Mouse (Mus musculus): ENCODE measurements at regions not wholly inside any gene's neighbourhood (a gene's known extent, or its start where the extent isn't known, plus 50 kb on each side); places are given as distances from the start of the nearest gene placed in this dataset.

DNA sequence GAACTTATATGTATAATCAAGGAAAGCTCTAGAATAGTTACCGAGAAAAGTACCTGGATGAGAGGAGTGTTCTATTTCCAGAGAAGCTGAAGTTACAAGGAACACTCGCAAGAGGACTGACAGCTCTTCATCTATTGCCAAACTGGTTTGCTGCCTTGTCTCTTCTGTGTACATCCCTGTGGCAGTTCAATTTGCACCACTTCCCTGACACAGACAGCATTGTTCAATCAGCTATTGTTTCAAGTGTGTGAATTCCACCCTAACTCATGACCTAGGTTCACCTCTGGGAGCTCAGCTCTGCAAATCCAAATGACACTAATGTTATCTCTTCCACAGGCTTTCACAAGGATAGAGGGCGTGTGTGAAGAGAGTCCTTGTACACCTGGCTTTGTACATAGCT is 112.2 kb upstream of the Arntl start:
- POLR2A ChIA-PET: interaction anchor here in 3 of 4 experiments (0.5 to 2.0 kb wide), 10 partner anchors 10 to 660 kb away, joined by 3 to 6 read pairs (median 3); partner anchors contain the start of gene Btbd10 (in 1 of the 3)

DNA sequence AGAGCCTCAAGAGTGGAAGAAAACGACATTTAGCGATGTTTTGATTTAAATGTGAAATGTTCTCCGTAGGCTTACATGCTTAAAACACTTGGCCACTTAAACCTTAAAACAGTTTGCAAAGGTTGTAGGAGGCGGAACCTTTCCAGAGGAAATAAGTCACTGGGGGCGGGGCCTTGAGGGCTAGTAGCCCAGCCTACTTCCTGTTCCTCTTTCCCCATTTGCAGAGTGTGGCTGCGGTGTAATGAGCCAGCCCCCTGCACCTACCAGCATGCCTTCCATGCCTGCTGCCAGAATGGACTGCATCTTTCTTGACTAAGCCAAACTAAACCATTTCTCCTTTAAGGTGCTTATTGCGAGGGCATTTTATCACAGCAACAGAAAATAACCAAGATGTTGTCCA is 103.0 kb upstream of the Arntl start:
- ChIA-PET CTCF (no interaction called here), POLR2A (no interaction called here)

More for the DNA sequence above, 112.2 kb upstream of the Arntl start:
- CTCF ChIA-PET: interaction anchor here in 2 of 4 experiments (0.5 to 1.0 kb wide), 2 partner anchors 184 to 726 kb away, joined by 3 read pairs; no protein-coding TSS in a partner anchor

DNA sequence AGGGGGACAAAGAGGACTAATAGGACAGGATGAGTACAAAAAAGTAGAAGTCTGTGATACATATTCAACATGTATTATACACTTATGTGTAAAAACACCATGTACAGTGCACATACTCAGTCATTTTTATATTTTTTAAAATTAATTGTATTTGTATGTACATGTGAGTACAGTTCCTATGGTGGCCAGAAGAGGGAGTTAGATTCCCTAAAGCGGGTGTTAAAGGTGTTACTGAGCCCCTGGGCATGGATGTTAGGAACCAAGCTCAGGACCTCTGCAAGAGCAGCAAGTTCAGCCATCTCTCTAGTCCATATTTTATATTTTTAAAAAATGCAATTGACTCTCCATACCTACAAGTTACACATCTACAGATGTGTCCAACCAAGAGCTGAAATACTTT is 101.9 kb upstream of the Arntl start:
- CTCF ChIA-PET: interaction anchor here (0.6 to 1.4 kb wide), 20 partner anchors 11 to 1635 kb away, joined by 3 to 11 read pairs (median 4); no protein-coding TSS in a partner anchor
- POLR2A ChIA-PET: interaction anchor here in 2 of 4 experiments (0.5 to 1.3 kb wide), 5 partner anchors 10 to 475 kb away, joined by 3 read pairs; no protein-coding TSS in a partner anchor

DNA sequence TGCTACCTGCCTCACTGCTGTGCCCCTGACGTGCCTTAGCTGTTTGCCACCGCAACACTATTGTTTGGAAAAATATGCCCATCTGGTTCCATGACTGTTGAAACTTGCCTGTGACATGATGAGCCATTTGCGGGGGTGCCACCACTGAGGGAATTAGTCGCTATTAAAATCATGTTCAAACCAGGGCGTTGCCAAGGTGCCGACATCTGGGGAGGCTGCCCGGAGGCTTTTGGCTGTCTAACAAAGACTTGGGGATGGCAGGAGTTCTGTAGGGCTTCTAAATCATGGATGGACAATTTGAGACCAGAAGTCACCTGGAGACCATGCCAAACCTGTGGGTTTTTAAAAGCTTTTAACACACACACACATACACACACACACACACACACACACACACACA is 100.5 kb upstream of the Arntl start:
- CTCF ChIA-PET: no interaction called here
- POLR2A ChIA-PET: no interaction called here

DNA sequence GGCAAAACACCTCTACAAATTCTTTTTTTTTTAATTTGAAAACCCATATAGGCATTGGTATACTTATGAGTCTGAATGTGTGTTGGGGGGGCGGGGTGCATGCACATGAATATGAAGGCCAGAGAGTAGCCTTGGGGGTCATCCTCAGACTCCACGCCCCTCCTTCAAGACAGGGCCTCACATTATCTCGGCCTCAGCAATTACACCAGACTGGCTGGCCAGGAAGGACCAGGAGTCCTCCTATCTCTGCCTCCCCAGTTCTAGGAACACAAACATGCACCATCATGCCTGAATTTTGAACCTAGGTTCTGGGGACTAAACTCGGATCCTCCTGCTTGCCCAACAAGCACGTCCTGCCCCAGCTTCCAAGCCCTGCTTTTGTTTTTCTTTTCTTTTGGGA is 99.3 kb upstream of the Arntl start:
- POLR2A ChIA-PET: no interaction called here
- CTCF ChIA-PET: interaction anchor here in 2 of 4 experiments (0.6 to 0.7 kb wide), 3 partner anchors 159 to 189 kb away, joined by 3 to 5 read pairs (median 3); no protein-coding TSS in a partner anchor

DNA sequence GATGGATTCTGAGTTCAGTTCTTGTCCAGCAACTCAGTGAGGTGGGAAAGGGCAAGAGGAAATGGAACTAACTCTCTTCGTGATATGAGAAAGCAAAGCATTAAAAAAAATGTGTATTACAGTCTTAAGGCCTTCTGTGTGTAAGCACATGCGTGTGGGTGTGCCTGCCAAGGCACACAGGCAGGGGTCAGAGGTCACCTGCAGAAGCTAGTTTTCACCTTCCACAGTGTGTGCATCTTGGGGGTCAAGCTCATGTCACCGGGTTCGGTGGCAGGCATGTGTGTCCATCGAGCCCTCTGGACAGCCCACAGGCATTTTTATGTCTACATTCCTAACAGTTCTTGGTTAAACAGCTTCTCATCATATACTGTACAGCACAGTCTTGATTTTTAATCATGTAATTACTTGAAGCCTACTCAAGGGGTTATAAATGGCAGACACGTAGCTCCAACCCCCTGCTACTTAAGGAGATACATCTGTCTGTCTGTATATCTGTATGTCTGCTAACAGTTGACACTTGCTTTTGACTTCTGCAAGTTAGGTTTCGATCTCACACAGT is 98.7 kb upstream of the Arntl start:
- ChIA-PET CTCF (interaction anchor here in 1 of 4 experiments (0.6 kb wide), 2 partner anchors 25 to 159 kb away, joined by 3 to 4 read pairs; no protein-coding TSS in a partner anchor), POLR2A (interaction anchor here in 1 of 4 experiments (1.4 kb wide), 1 partner anchor 17 kb away, joined by 3 read pairs; no protein-coding TSS in a partner anchor)

DNA sequence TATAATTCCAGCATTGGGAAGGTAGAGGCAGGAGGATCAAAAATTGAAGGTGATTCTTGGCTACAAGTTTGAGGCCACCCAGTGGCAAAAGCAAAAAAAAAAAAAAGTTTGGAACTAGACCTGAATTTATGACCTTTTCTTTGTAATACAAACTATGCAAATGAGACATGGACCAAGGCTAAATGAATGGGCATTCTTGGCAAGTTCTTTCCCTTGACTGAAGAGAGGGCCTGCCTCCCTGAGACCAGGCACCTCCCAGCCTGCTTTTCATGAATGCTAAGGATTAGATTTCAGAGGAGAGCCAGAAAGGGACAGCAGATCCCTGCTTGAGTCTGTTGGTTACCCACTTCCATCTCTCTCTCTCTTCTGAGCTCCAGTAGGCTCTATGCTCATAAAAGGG is 97.8 kb upstream of the Arntl start:
- ChIA-PET CTCF (interaction anchor here in 1 of 4 experiments (0.6 kb wide), 1 partner anchor 24 kb away, joined by 4 read pairs; no protein-coding TSS in a partner anchor), POLR2A (interaction anchor here in 2 of 4 experiments (1.0 to 1.4 kb wide), 2 partner anchors 16 to 208 kb away, joined by 3 read pairs; no protein-coding TSS in a partner anchor)

DNA sequence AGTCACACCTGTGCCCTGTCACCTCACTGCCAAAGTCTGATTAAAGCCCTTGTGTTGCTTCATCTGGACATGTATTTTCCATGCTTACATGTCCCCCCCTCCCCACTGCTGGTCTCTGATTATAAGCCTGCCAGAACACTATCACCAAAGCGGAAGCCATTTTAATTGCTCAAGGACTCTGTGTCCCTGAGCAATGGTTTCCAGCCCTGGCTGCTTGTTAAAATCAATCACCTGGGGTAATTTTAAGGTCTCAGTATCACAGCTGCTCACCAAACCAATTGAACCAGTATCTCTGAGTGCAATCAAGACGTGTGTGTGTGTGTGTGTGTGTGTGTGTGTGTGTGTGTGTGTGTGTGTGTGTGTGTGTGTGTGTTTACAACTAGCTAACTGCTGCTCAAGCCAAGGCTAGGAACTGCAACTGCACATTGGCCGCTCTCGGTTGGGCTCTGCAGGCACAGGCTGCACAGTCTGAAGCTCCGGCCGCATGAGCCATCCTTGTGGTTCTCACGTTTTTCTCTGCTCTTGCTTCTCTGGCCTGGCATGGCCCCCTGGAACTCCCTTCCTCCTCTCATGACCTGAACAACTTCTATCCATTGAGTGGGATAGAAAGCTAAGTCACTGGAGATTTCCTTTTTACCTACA is 96.3 kb upstream of the Arntl start:
- CTCF ChIA-PET: interaction anchor here in 3 of 4 experiments (0.5 to 0.7 kb wide), 5 partner anchors 13 to 74 kb away, joined by 3 to 7 read pairs (median 4); no protein-coding TSS in a partner anchor
- POLR2A ChIA-PET: interaction anchor here in 1 of 4 experiments (1.1 to 1.7 kb wide), 2 partner anchors 16 to 108 kb away, joined by 3 to 4 read pairs; no protein-coding TSS in a partner anchor

DNA sequence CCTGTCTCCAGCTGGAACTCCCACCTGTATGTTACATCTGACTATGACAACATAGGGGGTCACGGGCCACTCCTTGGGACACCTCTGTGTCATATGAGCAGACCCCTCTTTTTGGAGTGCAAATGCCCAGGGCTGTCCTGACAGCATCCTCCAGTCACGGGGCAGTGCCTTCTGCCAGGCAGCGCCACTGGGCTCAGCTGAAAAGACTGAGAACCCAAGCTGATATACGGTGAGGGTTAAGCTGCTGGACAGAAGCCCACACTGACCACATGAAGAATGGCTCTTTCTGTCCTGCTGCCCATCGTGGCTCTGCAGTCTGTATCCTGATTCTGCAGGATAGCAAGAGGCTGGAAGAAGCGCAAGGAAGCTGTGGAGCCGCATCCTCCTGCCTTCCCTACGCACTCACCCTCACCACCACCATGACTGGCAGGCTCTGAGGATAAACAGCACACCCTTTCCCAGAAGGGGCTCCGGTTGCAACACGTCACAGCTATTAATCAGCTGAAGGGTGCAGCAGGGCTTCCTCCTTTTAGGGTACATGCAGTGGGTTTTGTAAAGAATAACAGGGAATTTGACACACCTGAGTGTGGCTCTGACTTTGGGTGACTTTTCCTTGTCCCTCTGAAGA is 93.9 kb upstream of the Arntl start:
- CTCF ChIA-PET: no interaction called here
- POLR2A ChIA-PET: no interaction called here

DNA sequence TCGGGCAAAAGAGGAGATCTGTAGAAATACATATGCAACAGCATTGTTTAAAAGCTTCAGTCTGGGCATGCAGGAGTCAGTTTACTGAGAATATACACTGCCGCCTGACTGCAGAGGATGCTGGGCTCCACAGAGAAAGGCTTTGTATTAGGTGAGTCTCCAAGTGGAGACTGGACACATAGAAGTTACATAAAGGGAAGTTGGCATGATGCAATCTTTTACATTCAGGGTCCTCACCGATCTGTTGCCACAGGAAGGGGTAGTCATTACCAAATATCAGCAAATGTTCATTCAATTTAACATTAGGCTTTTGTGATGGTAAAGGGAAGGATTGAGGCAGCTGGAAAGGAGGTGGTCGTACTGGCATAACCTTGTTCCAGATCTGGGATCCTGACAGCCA is 89.7 kb upstream of the Arntl start:
- POLR2A ChIA-PET: interaction anchor here in 2 of 4 experiments (0.6 to 2.0 kb wide), 2 partner anchors 69 to 133 kb away, joined by 3 to 6 read pairs; no protein-coding TSS in a partner anchor

DNA sequence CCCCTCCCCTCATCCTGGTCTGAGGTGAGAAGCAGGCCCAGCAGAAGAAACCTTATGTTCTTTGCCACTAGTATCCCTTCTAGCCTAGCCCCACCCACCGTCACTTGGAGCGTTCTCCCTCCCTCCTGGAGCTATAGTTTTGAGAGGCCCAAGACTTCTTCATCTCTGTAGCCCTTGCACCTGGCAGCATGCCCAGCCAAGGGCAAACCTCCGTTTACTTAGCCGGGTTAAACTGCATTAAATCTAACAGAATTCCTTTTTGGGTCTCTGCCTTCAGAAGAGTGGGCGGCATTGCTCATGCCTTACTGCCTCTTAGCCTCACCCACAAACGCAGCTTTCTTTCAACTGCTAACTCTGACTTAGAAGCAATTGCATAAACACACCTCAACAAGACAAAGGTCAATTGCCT is 85.3 kb upstream of the Arntl start:
- CTCF ChIA-PET: interaction anchor here in 3 of 4 experiments (0.7 to 1.6 kb wide), 4 partner anchors 10 to 533 kb away, joined by 3 to 5 read pairs (median 4); no protein-coding TSS in a partner anchor
- POLR2A ChIA-PET: interaction anchor here in 3 of 4 experiments (0.6 to 1.2 kb wide), 4 partner anchors 62 to 247 kb away, joined by 3 to 5 read pairs (median 3); partner anchors contain the start of gene Btbd10 (in 1 of the 3)

More for the DNA sequence above, 89.7 kb upstream of the Arntl start:
- CTCF ChIA-PET: interaction anchor here in 1 of 4 experiments (1.2 kb wide), 1 partner anchor 12 kb away, joined by 3 read pairs; no protein-coding TSS in a partner anchor

DNA sequence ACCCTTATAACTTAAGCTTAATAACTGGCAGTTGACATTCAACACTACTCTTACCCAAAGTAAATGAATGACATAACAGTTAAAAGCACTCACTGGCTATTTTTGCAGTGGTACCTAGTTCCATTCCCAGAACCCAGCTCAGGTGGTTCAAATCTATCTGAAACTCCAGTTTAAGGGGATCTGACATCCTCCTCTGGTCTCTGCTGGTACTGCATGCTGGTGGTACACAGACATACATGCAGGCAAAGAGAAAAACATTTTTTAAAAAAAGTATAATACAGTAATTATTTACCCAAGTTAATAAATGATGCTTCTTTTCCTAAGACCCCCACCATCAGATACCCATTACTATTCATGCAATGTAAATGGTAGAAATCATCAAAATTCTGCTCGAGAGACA is 81.3 kb upstream of the Arntl start:
- ChIA-PET CTCF (interaction anchor here in 3 of 4 experiments (0.6 to 1.8 kb wide), 6 partner anchors 20 to 212 kb away, joined by 3 to 8 read pairs (median 4); no protein-coding TSS in a partner anchor), POLR2A (interaction anchor here in 1 of 4 experiments (0.8 kb wide), 1 partner anchor 17 kb away, joined by 3 read pairs; no protein-coding TSS in a partner anchor)

DNA sequence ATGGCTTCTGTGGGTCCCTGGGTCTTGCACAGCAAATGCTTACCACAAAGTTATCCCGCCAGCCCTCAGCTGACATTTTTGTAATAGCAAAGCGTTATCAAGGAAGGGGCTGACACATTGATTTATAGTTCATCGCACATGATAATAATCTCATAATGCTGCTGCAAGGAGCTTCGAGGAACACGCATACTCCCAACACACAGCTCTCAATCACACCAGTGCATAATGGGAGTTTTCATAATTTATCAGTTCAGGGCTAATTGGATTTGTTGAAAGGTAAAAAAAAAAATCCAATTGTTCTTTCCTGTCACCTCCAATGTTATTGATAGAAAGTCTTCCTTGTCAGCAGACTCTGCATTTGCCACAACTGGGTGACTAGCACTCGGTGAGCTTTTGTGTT is 76.7 kb upstream of the Arntl start:
- ChIA-PET CTCF (interaction anchor here (0.6 to 2.9 kb wide), 9 partner anchors 12 to 210 kb away, joined by 3 to 25 read pairs (median 4); no protein-coding TSS in a partner anchor), POLR2A (interaction anchor here in 3 of 4 experiments (0.6 to 1.5 kb wide), 7 partner anchors 11 to 471 kb away, joined by 3 to 6 read pairs (median 3); no protein-coding TSS in a partner anchor)

DNA sequence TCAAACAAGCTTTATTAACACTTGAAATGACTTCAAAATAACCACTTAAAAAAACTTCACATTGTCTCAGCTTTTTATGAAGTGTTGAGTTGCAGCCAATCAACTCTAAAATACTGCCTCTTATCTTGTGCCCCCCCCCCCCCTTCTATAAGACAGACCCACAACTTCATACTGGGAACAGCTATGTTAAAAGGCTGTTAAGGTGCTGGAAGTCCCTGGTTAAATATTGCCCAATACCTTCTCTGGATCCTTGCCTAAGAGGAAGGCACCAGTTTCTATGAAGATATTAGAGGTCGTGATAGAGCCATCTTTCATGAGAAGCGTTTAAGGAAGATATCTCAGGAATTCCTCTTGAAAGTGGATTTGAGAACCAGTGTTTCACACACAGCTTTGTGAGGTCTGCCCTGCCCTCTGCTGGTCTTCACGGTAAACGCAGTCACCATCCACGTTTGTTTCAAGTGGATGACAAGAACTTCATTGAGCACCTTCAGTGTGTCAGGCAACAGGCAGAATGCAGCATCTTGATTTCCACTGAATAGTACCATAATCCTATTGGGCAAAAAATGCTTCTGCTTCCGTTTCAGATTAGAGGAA is 75.2 kb upstream of the Arntl start:
- POLR2A ChIA-PET: interaction anchor here (0.5 to 1.5 kb wide), 9 partner anchors 10 to 956 kb away, joined by 3 to 10 read pairs (median 4); no protein-coding TSS in a partner anchor
- CTCF ChIA-PET: interaction anchor here (0.6 to 2.9 kb wide), 24 partner anchors 10 to 784 kb away, joined by 3 to 25 read pairs (median 5); no protein-coding TSS in a partner anchor

DNA sequence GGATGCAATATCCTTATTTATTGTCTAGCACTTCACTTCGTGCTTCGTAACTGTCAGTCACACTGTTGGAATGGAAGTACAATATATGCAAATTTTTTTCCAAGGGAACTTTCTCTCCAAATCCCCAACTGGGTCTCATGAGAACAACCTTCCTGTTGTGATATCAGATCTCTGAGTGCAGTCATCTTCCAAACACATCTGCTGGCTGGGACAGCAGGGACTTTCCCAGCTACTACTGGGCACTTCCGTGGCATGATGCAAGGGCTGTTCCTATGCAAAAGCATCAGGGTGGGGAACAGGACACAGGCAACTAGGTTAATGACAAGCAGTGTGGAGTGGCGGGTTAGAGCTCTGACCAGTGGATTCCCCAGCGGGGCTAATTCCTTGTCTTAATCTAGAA is 73.4 kb upstream of the Arntl start:
- POLR2A ChIA-PET: interaction anchor here in 1 of 4 experiments (0.6 kb wide), 1 partner anchor 392 kb away, joined by 3 read pairs; no protein-coding TSS in a partner anchor

DNA sequence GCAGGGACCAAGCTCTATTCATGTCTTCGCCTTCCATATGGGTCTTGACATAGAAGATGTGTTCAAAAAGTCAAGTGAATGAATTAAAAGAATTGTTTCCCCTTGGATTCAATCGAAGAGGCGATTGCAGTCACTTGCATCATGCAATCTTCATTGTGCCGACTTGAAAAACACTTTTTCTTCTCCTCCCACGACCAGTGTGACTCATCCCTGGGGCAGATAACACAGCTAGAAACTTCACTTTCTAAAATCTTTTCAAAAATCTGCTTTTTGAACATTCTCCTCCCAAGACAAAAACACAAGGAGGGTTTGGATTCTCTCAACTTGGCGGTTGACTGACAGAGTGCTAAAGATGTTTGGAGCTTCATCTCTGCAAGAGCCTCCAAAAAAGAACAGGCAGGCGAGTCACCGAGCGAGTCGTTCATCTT is 67.2 kb upstream of the Arntl start:
- ChIA-PET CTCF (interaction anchor here in 2 of 4 experiments (1.0 to 1.4 kb wide), 2 partner anchors 111 kb away, joined by 3 to 5 read pairs; no protein-coding TSS in a partner anchor), POLR2A (interaction anchor here in 3 of 4 experiments (0.9 to 8.9 kb wide), 7 partner anchors 112 to 449 kb away, joined by 3 to 67 read pairs (median 4); partner anchors contain the start of gene Btbd10 (in 2 of the 3))

More for the DNA sequence above, 73.4 kb upstream of the Arntl start:
- CTCF ChIA-PET: interaction anchor here in 3 of 4 experiments (0.6 to 1.4 kb wide), 6 partner anchors 25 to 789 kb away, joined by 3 to 7 read pairs (median 4); no protein-coding TSS in a partner anchor

DNA sequence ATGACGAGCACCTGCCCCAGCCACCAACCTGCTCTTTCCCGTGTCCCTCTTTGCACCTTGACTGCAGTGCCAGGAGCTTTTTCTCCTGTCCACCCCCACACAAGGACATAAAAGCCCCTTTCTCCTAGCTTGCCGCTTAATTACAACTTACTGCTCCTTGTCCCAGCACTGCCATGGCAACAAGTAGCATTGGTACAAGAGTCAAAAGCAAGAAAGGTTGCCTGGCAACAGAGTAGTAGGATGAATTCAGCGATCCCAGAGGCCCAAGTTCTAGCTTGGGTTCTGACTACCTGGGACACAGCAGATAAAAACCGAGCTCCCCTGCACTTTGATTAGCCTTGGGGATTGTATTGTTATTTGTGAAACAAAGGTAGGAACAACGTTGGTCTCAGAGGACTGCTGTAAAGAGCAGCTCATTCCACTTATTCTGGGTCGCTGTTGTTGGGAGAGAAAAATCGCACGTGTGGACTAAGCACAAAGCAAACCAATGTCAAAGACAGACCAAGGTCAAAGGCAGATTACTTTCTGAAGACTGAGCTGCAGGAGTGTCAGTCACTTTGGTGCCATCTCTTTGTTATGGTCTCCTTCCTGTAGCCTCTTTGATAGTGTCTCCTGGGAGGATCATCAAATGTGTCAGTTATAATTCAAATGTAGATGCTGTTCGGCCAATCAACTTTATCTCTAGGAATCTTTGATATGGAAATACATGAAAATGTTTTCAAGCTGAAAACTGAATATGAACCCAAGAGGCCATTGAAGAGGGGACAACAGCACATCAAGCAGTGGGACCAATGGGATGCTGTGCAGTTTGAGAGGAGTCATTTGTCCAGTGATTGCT is 65.2 kb upstream of the Arntl start:
- POLR2A ChIA-PET: interaction anchor here (0.5 to 8.9 kb wide), 37 partner anchors 9 to 227 kb away, joined by 3 to 67 read pairs (median 5); partner anchors contain the start of genes Btbd10 (in 3 of the 4), Arntl (in 1 of the 4) and Rassf10 (in 1 of the 4)
- CTCF ChIA-PET: interaction anchor here (0.7 to 8.5 kb wide), 23 partner anchors 11 to 673 kb away, joined by 3 to 77 read pairs (median 4); partner anchors contain the start of gene Btbd10 (in 1 of the 4)

Measured in embryonic stem cell, embryonic (primary cell).